In the genomic region with DNA sequence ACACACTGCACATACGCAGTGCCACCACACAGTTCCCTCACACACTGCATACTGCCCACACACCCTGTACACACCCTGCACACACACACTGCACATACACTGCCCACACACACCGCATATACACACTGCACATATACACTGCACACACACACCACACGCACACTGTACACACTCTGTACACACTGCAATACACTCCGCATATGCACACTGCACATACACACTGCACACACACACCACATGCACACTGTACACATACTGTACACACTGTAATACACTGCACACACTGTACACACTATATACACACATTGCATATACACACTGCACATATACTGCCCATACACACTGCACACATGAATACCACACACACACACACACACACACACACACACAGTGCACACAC, we compare ENCODE assay signal across 24 mouse cellular contexts. TPM values are rescaled to one million over a fixed set of nuclear protein-coding genes. Genes with fewer than 3 reads are reported as not detected.
DNase-seq lines count a peak whose midpoint lies in the region; ATAC-seq lines count a peak whose summit lies in the region.
"Had no signal": no experiment of that assay in that cellular context is flagged by ENCODE, and none has a peak within 500 bp of the region (broad histone marks: within the 10 kb centered on the region; RNA-seq: fewer than 3 reads in every experiment).

No protein-coding gene starts in this region.

- ATAC-seq in heart, embryonic 15.5 days (replicated peaks; ENCODE audit: insufficient number of reproducible peaks, insufficient read depth, low FRiP score, low read depth), result 0 out of 2 replicates have a peak, but pooled peaks have one; percentile 55
- ATAC-seq in midbrain, embryonic 13.5 days, result peak; percentile 60
- peak; percentile 39; the same call in 1 of the 2 replicates for ATAC-seq in erythroblast, adult 5-6 weeks (replicated peaks; ENCODE audit: low FRiP score, poor library complexity, severe bottlenecking)
- peak; percentile 44 for ATAC-seq in stomach, embryonic 16.5 days (ENCODE audit: insufficient read depth, low FRiP score)
- no peak for ATAC-seq in kidney, embryonic 14.5 days (ENCODE audit: low FRiP score, low TSS enrichment)
- ATAC-seq: forebrain, embryonic 15.5 days; liver, postnatal 0 days had no signal

- H3K27me3 ChIP-seq in heart, embryonic 15.5 days, result no peaks in the 10 kb centered on the region
- no peaks in the 10 kb centered on the region for H3K27me3 ChIP-seq in midbrain, embryonic 13.5 days
- H3K27me3 ChIP-seq in midbrain, embryonic 10.5 days (ENCODE audit: low read depth, poor library complexity, severe bottlenecking), result no peaks in the 10 kb centered on the region
- no peaks in the 10 kb centered on the region for H3K27me3 ChIP-seq in stomach, embryonic 16.5 days (ENCODE audit: control insufficient read depth, insufficient read depth, low read length)
- no peaks in the 10 kb centered on the region for H3K27me3 ChIP-seq in kidney, embryonic 14.5 days (ENCODE audit: control insufficient read depth, insufficient read depth, low read length)
- H3K27me3 ChIP-seq: forebrain, embryonic 15.5 days; limb, embryonic 13.5 days; neural tube, embryonic 13.5 days had no signal

- no peak overlapping the region for H3K4me3 ChIP-seq in heart, embryonic 15.5 days
- no peak overlapping the region for H3K4me3 ChIP-seq in midbrain, embryonic 13.5 days (replicated peaks)
- no peak overlapping the region for H3K4me3 ChIP-seq in midbrain, embryonic 10.5 days
- H3K4me3 ChIP-seq in stomach, embryonic 16.5 days (replicated peaks; ENCODE audit: low read length), result no peak overlapping the region
- no peak overlapping the region for H3K4me3 ChIP-seq in kidney, embryonic 14.5 days (ENCODE audit: low read length)
- H3K4me3 ChIP-seq: forebrain, embryonic 15.5 days; heart, embryonic 12.5 days; left cerebral cortex, adult 2 months; limb, embryonic 13.5 days; neural tube, embryonic 13.5 days had no signal

- 94% methylated on average over 4 of the region's 4 CpGs for WGBS in heart, embryonic 15.5 days
- WGBS in midbrain, embryonic 13.5 days, result 96% methylated on average over 4 of the region's 4 CpGs
- WGBS in midbrain, embryonic 10.5 days, result 94% methylated on average over 4 of the region's 4 CpGs
- 93% methylated on average over 4 of the region's 4 CpGs for WGBS in stomach, embryonic 16.5 days
- whole genome bisulfite sequencing in kidney, embryonic 14.5 days, result 97% methylated on average over 4 of the region's 4 CpGs

- H3K4me1 ChIP-seq in heart, embryonic 15.5 days (replicated peaks), result no peaks in the 10 kb centered on the region
- no peaks in the 10 kb centered on the region for H3K4me1 ChIP-seq in midbrain, embryonic 13.5 days (replicated peaks)
- H3K4me1 ChIP-seq in midbrain, embryonic 10.5 days, result peaks cover 9% of the 10 kb centered on the region
- no peaks in the 10 kb centered on the region for H3K4me1 ChIP-seq in stomach, embryonic 16.5 days (ENCODE audit: control insufficient read depth, insufficient read depth, low read length)
- H3K4me1 ChIP-seq in kidney, embryonic 14.5 days (ENCODE audit: control insufficient read depth, insufficient read depth, low read length), result no peaks in the 10 kb centered on the region
- H3K4me1 ChIP-seq: forebrain, embryonic 15.5 days; heart, embryonic 12.5 days; limb, embryonic 13.5 days; neural tube, embryonic 13.5 days had no signal

- H3K9ac ChIP-seq in heart, embryonic 15.5 days, result no peak overlapping the region
- H3K9ac ChIP-seq in midbrain, embryonic 13.5 days (replicated peaks), result no peak overlapping the region
- no peak overlapping the region for H3K9ac ChIP-seq in stomach, embryonic 16.5 days (ENCODE audit: low read length)
- H3K9ac ChIP-seq in kidney, embryonic 14.5 days (ENCODE audit: low read depth, low read length), result no peak overlapping the region
- H3K9ac ChIP-seq: forebrain, embryonic 15.5 days; heart, embryonic 12.5 days; limb, embryonic 13.5 days; liver, postnatal 0 days; neural tube, embryonic 13.5 days had no signal

- H3K9me3 ChIP-seq in heart, embryonic 15.5 days (replicated peaks), result no peaks in the 10 kb centered on the region
- no peaks in the 10 kb centered on the region for H3K9me3 ChIP-seq in midbrain, embryonic 13.5 days
- peaks cover 4% of the 10 kb centered on the region; the same call in 1 of the 2 replicates for H3K9me3 ChIP-seq in midbrain, embryonic 10.5 days (replicated peaks)
- H3K9me3 ChIP-seq in stomach, embryonic 16.5 days (replicated peaks; ENCODE audit: control insufficient read depth, low read length), result no peaks in the 10 kb centered on the region
- peaks cover 2% of the 10 kb centered on the region; the same call in 1 of the 2 replicates for H3K9me3 ChIP-seq in kidney, embryonic 14.5 days (ENCODE audit: control insufficient read depth, low read length)
- H3K9me3 ChIP-seq: forebrain, embryonic 15.5 days; neural tube, embryonic 13.5 days had no signal

- no peak overlapping the region for H3K4me2 ChIP-seq in heart, embryonic 15.5 days
- no peak overlapping the region for H3K4me2 ChIP-seq in midbrain, embryonic 13.5 days (replicated peaks)
- H3K4me2 ChIP-seq in stomach, embryonic 16.5 days (ENCODE audit: low read depth, low read length), result no peak overlapping the region
- H3K4me2 ChIP-seq in kidney, embryonic 14.5 days (replicated peaks; ENCODE audit: low read depth, low read length), result no peak overlapping the region
- H3K4me2 ChIP-seq: forebrain, embryonic 15.5 days; heart, embryonic 12.5 days; limb, embryonic 13.5 days; neural tube, embryonic 13.5 days had no signal

- no peaks in the 10 kb centered on the region for H3K36me3 ChIP-seq in heart, embryonic 15.5 days
- H3K36me3 ChIP-seq in midbrain, embryonic 13.5 days, result no peaks in the 10 kb centered on the region
- H3K36me3 ChIP-seq in midbrain, embryonic 10.5 days, result no peaks in the 10 kb centered on the region
- no peaks in the 10 kb centered on the region for H3K36me3 ChIP-seq in stomach, embryonic 16.5 days (ENCODE audit: control insufficient read depth, insufficient read depth, low read length)
- H3K36me3 ChIP-seq in kidney, embryonic 14.5 days (ENCODE audit: control insufficient read depth, insufficient read depth, low read length), result no peaks in the 10 kb centered on the region
- H3K36me3 ChIP-seq: forebrain, embryonic 15.5 days; heart, embryonic 12.5 days; limb, embryonic 13.5 days; neural tube, embryonic 13.5 days had no signal

- H3K27ac ChIP-seq in heart, embryonic 15.5 days, result no peak overlapping the region
- no peak overlapping the region for H3K27ac ChIP-seq in midbrain, embryonic 13.5 days
- H3K27ac ChIP-seq in midbrain, embryonic 10.5 days (replicated peaks), result no peak overlapping the region
- H3K27ac ChIP-seq in stomach, embryonic 16.5 days (ENCODE audit: low read length), result no peak overlapping the region
- H3K27ac ChIP-seq in kidney, embryonic 14.5 days (ENCODE audit: low read depth, low read length), result no peak overlapping the region
- H3K27ac ChIP-seq: forebrain, embryonic 15.5 days; left cerebral cortex, adult 2 months; limb, embryonic 13.5 days; neural tube, embryonic 13.5 days had no signal

- no peak for DNase-seq in heart, adult 9 months (ENCODE audit: low spot score in 2 of 2)
- no peak for DNase-seq in midbrain, embryonic 10.5 days (ENCODE audit: low spot score)
- DNase-seq: adrenal gland, postnatal 36 days; cerebellum, adult 9-10 months; kidney, adult 11 months; kidney, postnatal 14 days; liver, postnatal 0 days; right cerebral cortex, postnatal 14 days; thymus, postnatal 4 days had no signal

RNA-seq across cellular contexts. Expression of gene Gm2696, which starts 4.0 kb away (rescaled TPM):
- not detected in 2 replicates for polyA plus RNA-seq in heart, embryonic 15.5 days (2015; fragmentation: Nextera tagmentation; extraction: Ambion mirVana)
- not detected in 2 replicates for polyA plus RNA-seq in midbrain, embryonic 13.5 days (2015; fragmentation: Nextera tagmentation; extraction: Ambion mirVana)
- not detected in 2 replicates for polyA plus RNA-seq in midbrain, embryonic 10.5 days (2016; fragmentation: Nextera tagmentation; extraction: Ambion mirVana)
- not detected in 2 replicates for total RNA-seq in erythroblast, adult 5-6 weeks (2015; ENCODE audit: low replicate concordance)
- total RNA-seq in erythroblast, adult 5-6 weeks (2017; ENCODE audit: low replicate concordance), result not detected in 2 replicates
- polyA plus RNA-seq in stomach, embryonic 16.5 days (2015; fragmentation: Nextera tagmentation; extraction: Ambion mirVana), result not detected in 2 replicates
- polyA plus RNA-seq in kidney, embryonic 14.5 days (2014; fragmentation: Nextera tagmentation; extraction: Ambion mirVana), result not detected in 2 replicates
- total RNA-seq: adrenal gland, postnatal 36 days; hematopoietic stem cell, adult 5-6 weeks; layer of hippocampus, adult 8-10 months; left cerebral cortex, adult 2 months had no signal
- polyA plus RNA-seq: cortical plate, adult 2 months; forebrain, embryonic 15.5 days; gonadal fat pad, adult 2 months; heart, embryonic 12.5 days; limb, embryonic 13.5 days; liver, postnatal 0 days; neural tube, embryonic 13.5 days; spleen, adult 2 months had no signal

RNA-seq across cellular contexts. Expression of gene Gm9507, which starts 6.9 kb away (rescaled TPM):
- not detected in 2 replicates for polyA plus RNA-seq in heart, embryonic 15.5 days (2015; fragmentation: Nextera tagmentation; extraction: Ambion mirVana)
- not detected in 2 replicates for polyA plus RNA-seq in midbrain, embryonic 13.5 days (2015; fragmentation: Nextera tagmentation; extraction: Ambion mirVana)
- polyA plus RNA-seq in midbrain, embryonic 10.5 days (2016; fragmentation: Nextera tagmentation; extraction: Ambion mirVana), result not detected in 2 replicates
- not detected in 2 replicates for total RNA-seq in erythroblast, adult 5-6 weeks (2015; ENCODE audit: low replicate concordance)
- not detected in 2 replicates for total RNA-seq in erythroblast, adult 5-6 weeks (2017; ENCODE audit: low replicate concordance)
- polyA plus RNA-seq in stomach, embryonic 16.5 days (2015; fragmentation: Nextera tagmentation; extraction: Ambion mirVana), result not detected in 2 replicates
- not detected in 2 replicates for polyA plus RNA-seq in kidney, embryonic 14.5 days (2014; fragmentation: Nextera tagmentation; extraction: Ambion mirVana)
- total RNA-seq: adrenal gland, postnatal 36 days; hematopoietic stem cell, adult 5-6 weeks; layer of hippocampus, adult 8-10 months; left cerebral cortex, adult 2 months had no signal
- polyA plus RNA-seq: cortical plate, adult 2 months; forebrain, embryonic 15.5 days; gonadal fat pad, adult 2 months; heart, embryonic 12.5 days; limb, embryonic 13.5 days; liver, postnatal 0 days; neural tube, embryonic 13.5 days; spleen, adult 2 months had no signal

RNA-seq across cellular contexts. Expression of gene Krtap10-4, which starts 8.4 kb away (rescaled TPM):
- polyA plus RNA-seq in heart, embryonic 15.5 days (2015; fragmentation: Nextera tagmentation; extraction: Ambion mirVana), result not detected in 2 replicates
- not detected in 2 replicates for polyA plus RNA-seq in midbrain, embryonic 13.5 days (2015; fragmentation: Nextera tagmentation; extraction: Ambion mirVana)
- polyA plus RNA-seq in midbrain, embryonic 10.5 days (2016; fragmentation: Nextera tagmentation; extraction: Ambion mirVana), result not detected in 2 replicates
- total RNA-seq in erythroblast, adult 5-6 weeks (2015; ENCODE audit: low replicate concordance), result not detected in 2 replicates
- not detected in 2 replicates for total RNA-seq in erythroblast, adult 5-6 weeks (2017; ENCODE audit: low replicate concordance)
- not detected in 2 replicates for polyA plus RNA-seq in stomach, embryonic 16.5 days (2015; fragmentation: Nextera tagmentation; extraction: Ambion mirVana)
- not detected in 2 replicates for polyA plus RNA-seq in kidney, embryonic 14.5 days (2014; fragmentation: Nextera tagmentation; extraction: Ambion mirVana)
- total RNA-seq: adrenal gland, postnatal 36 days; hematopoietic stem cell, adult 5-6 weeks; layer of hippocampus, adult 8-10 months; left cerebral cortex, adult 2 months had no signal
- polyA plus RNA-seq: cortical plate, adult 2 months; forebrain, embryonic 15.5 days; gonadal fat pad, adult 2 months; heart, embryonic 12.5 days; limb, embryonic 13.5 days; liver, postnatal 0 days; neural tube, embryonic 13.5 days; spleen, adult 2 months had no signal

RNA-seq across cellular contexts. Expression of gene Krtap10-10, which starts 17.2 kb away (rescaled TPM):
- not detected in 2 replicates for polyA plus RNA-seq in heart, embryonic 15.5 days (2015; fragmentation: Nextera tagmentation; extraction: Ambion mirVana)
- not detected in 2 replicates for polyA plus RNA-seq in midbrain, embryonic 13.5 days (2015; fragmentation: Nextera tagmentation; extraction: Ambion mirVana)
- not detected in 2 replicates for polyA plus RNA-seq in midbrain, embryonic 10.5 days (2016; fragmentation: Nextera tagmentation; extraction: Ambion mirVana)
- total RNA-seq in erythroblast, adult 5-6 weeks (2015; ENCODE audit: low replicate concordance), result not detected in 2 replicates
- not detected in 2 replicates for total RNA-seq in erythroblast, adult 5-6 weeks (2017; ENCODE audit: low replicate concordance)
- polyA plus RNA-seq in stomach, embryonic 16.5 days (2015; fragmentation: Nextera tagmentation; extraction: Ambion mirVana), result not detected in 2 replicates
- polyA plus RNA-seq in kidney, embryonic 14.5 days (2014; fragmentation: Nextera tagmentation; extraction: Ambion mirVana), result not detected in 2 replicates
- total RNA-seq: adrenal gland, postnatal 36 days; hematopoietic stem cell, adult 5-6 weeks; layer of hippocampus, adult 8-10 months; left cerebral cortex, adult 2 months had no signal
- polyA plus RNA-seq: cortical plate, adult 2 months; forebrain, embryonic 15.5 days; heart, embryonic 12.5 days; limb, embryonic 13.5 days; liver, postnatal 0 days; neural tube, embryonic 13.5 days; spleen, adult 2 months had no signal

RNA-seq across cellular contexts. Expression of gene Gm19668, which starts 19.6 kb away (rescaled TPM):
- polyA plus RNA-seq in heart, embryonic 15.5 days (2015; fragmentation: Nextera tagmentation; extraction: Ambion mirVana), result not detected in 2 replicates
- polyA plus RNA-seq in midbrain, embryonic 13.5 days (2015; fragmentation: Nextera tagmentation; extraction: Ambion mirVana), result not detected in 2 replicates
- not detected in 2 replicates for polyA plus RNA-seq in midbrain, embryonic 10.5 days (2016; fragmentation: Nextera tagmentation; extraction: Ambion mirVana)
- total RNA-seq in erythroblast, adult 5-6 weeks (2015; ENCODE audit: low replicate concordance), result not detected in 2 replicates
- not detected in 2 replicates for total RNA-seq in erythroblast, adult 5-6 weeks (2017; ENCODE audit: low replicate concordance)
- not detected in 2 replicates for polyA plus RNA-seq in stomach, embryonic 16.5 days (2015; fragmentation: Nextera tagmentation; extraction: Ambion mirVana)
- polyA plus RNA-seq in kidney, embryonic 14.5 days (2014; fragmentation: Nextera tagmentation; extraction: Ambion mirVana), result not detected in 2 replicates
- total RNA-seq: adrenal gland, postnatal 36 days; hematopoietic stem cell, adult 5-6 weeks; layer of hippocampus, adult 8-10 months; left cerebral cortex, adult 2 months had no signal
- polyA plus RNA-seq: cortical plate, adult 2 months; forebrain, embryonic 15.5 days; gonadal fat pad, adult 2 months; heart, embryonic 12.5 days; limb, embryonic 13.5 days; liver, postnatal 0 days; neural tube, embryonic 13.5 days; spleen, adult 2 months had no signal
